Mouse (Mus musculus) MEL (cell line): Measurements from ENCODE around the gene Marveld2. TPM values are rescaled to one million over a fixed set of nuclear protein-coding genes. Genes with fewer than 3 reads are reported as not detected.

Source experiments
- DNase-seq: peaks from one replicate; pipeline ENCODE4 v3.0.0; 2011; ENCODE audit warnings: low read depth, low spot score
- H3K27ac ChIP-seq: 2 replicates; pipeline ENCODE4 v1.5.1; 2012; ENCODE audit warnings: low read depth, mild to moderate bottlenecking, control low read depth, low read length, moderate library complexity; ENCODE audit not compliant: control insufficient read depth
- H3K27me3 ChIP-seq, 2 experiments: fragments of 150-350 bp in 1 of 2; sonication (generic) in 1 of 2; 2 replicates each; pipeline ENCODE4 v1.6.1; 2012; ENCODE audit warnings: low read length in 2 of 2, mild to moderate bottlenecking in 2 of 2, improper control_type of control experiment in 1 of 2, moderate library complexity in 1 of 2; ENCODE audit not compliant: insufficient read depth in 2 of 2, control insufficient read depth in 1 of 2
- H3K36me3 ChIP-seq, 2 experiments: 2 replicates each; pipeline ENCODE4 v1.6.1; 2012 to 2014; ENCODE audit warnings: low read length in 2 of 2, improper control_type of control experiment in 1 of 2, inconsistent platforms in 1 of 2, mild to moderate bottlenecking in 1 of 2; ENCODE audit not compliant: insufficient read depth in 2 of 2, control insufficient read depth in 1 of 2
- H3K4me1 ChIP-seq, 2 experiments: fragments of 150-350 bp in 1 of 2; sonication (generic) in 1 of 2; 2 replicates each; pipeline ENCODE4 v1.6.1; 2012; ENCODE audit warnings: low read length in 2 of 2, improper control_type of control experiment in 1 of 2, mild to moderate bottlenecking in 1 of 2; ENCODE audit not compliant: insufficient read depth in 2 of 2, control insufficient read depth in 1 of 2
- H3K4me3 ChIP-seq, 2 experiments: fragments of 150-350 bp in 1 of 2; sonication (generic) in 1 of 2; 2 replicates each; pipeline ENCODE4 v1.5.1; 2012; ENCODE audit warnings: low read depth in 2 of 2, low read length in 2 of 2, mild to moderate bottlenecking in 2 of 2, moderate library complexity in 2 of 2, control low read depth in 1 of 2, improper control_type of control experiment in 1 of 2; ENCODE audit not compliant: control insufficient read depth in 1 of 2, insufficient read depth in 1 of 2
- H3K79me2 ChIP-seq: 2 replicates; pipeline ENCODE4 v1.6.1; 2012; ENCODE audit warnings: mild to moderate bottlenecking, low read length, moderate library complexity; ENCODE audit not compliant: control insufficient read depth, poor library complexity, insufficient read depth
- H3K9ac ChIP-seq: 2 replicates; pipeline ENCODE4 v1.6.1; 2012; ENCODE audit warnings: low read depth, mild to moderate bottlenecking, control low read depth, low read length, moderate library complexity; ENCODE audit not compliant: control insufficient read depth, poor library complexity, severe bottlenecking
- H3K9me3 ChIP-seq: fragments of 150-350 bp; sonication (generic); replicated peaks from 2 replicates; pipeline ENCODE4 v1.6.1; 2012; ENCODE audit warnings: mild to moderate bottlenecking, low read length, improper control_type of control experiment, moderate library complexity; ENCODE audit not compliant: insufficient read depth
- CHD2 ChIP-seq: IDR thresholded peaks from 2 replicates; pipeline ENCODE4 v1.6.1; 2011; ENCODE audit warnings: low read length, improper control_type of control experiment
- CTCF ChIP-seq, 3 experiments: IDR thresholded peaks in 2 of 3; conservative IDR thresholded peaks in 1 of 3; 2 replicates each; pipeline ENCODE4 v1.5.1; 2011 to 2012; ENCODE audit warnings: low read length in 3 of 3, low read depth in 2 of 3, mild to moderate bottlenecking in 2 of 3, improper control_type of control experiment in 1 of 3, inconsistent platforms in 1 of 3, mixed read lengths in 1 of 3, moderate library complexity in 1 of 3; ENCODE audit not compliant: control insufficient read depth in 1 of 3, insufficient read depth in 1 of 3, poor library complexity in 1 of 3, severe bottlenecking in 1 of 3
- ELF1 ChIP-seq: IDR thresholded peaks from 2 replicates; pipeline ENCODE4 v1.6.1; 2014; ENCODE audit warnings: low read depth, mild to moderate bottlenecking, inconsistent platforms, low read length, improper control_type of control experiment, moderate library complexity
- EP300 ChIP-seq, 2 experiments: IDR thresholded peaks; 2 replicates each; pipeline ENCODE4 v1.6.1; 2011; ENCODE audit warnings: improper control_type of control experiment in 2 of 2, low read length in 2 of 2, low read depth in 1 of 2, mild to moderate bottlenecking in 1 of 2
- GABPA ChIP-seq: IDR thresholded peaks from 2 replicates; pipeline ENCODE4 v1.6.1; 2012; ENCODE audit warnings: low read depth, mild to moderate bottlenecking, inconsistent platforms, low read length, improper control_type of control experiment, moderate library complexity
- GATA1 ChIP-seq: IDR thresholded peaks from 2 replicates; pipeline ENCODE4 v1.6.1; 2011; ENCODE audit warnings: low read depth, low read length, improper control_type of control experiment
- JUND ChIP-seq: IDR thresholded peaks from 2 replicates; pipeline ENCODE4 v1.6.1; 2011; ENCODE audit warnings: low read depth, mild to moderate bottlenecking, improper control_type of control experiment, low read length
- KAT2A ChIP-seq: conservative IDR thresholded peaks from 2 replicates; pipeline ENCODE4 v1.6.1; 2012; ENCODE audit warnings: low read depth, low read length, improper control_type of control experiment, inconsistent platforms
- MAFK ChIP-seq: IDR thresholded peaks from 2 replicates; pipeline ENCODE4 v1.6.1; 2011; ENCODE audit warnings: low read depth, mild to moderate bottlenecking, low read length, improper control_type of control experiment, borderline replicate concordance
- MEF2A ChIP-seq: IDR thresholded peaks from 2 replicates; pipeline ENCODE4 v1.6.1; 2014; ENCODE audit warnings: low read depth, mild to moderate bottlenecking, inconsistent platforms, low read length, improper control_type of control experiment; ENCODE audit not compliant: poor library complexity, insufficient replicate concordance, severe bottlenecking; ENCODE audit errors: extremely low read depth
- MXI1 ChIP-seq: IDR thresholded peaks from 2 replicates; pipeline ENCODE4 v1.6.1; 2011; ENCODE audit warnings: mild to moderate bottlenecking, low read depth, low read length, improper control_type of control experiment
- MYB ChIP-seq: IDR thresholded peaks from 2 replicates; pipeline ENCODE4 v1.6.1; 2011; ENCODE audit warnings: mild to moderate bottlenecking, low read depth, low read length, improper control_type of control experiment
- NRF1 ChIP-seq: IDR thresholded peaks from 2 replicates; pipeline ENCODE4 v1.6.1; 2014; ENCODE audit warnings: low read depth, mild to moderate bottlenecking, inconsistent platforms, low read length, improper control_type of control experiment, moderate library complexity; ENCODE audit not compliant: poor library complexity, insufficient read depth, severe bottlenecking
- POLR2AphosphoS2 ChIP-seq: IDR thresholded peaks from 2 replicates; pipeline ENCODE4 v1.6.1; 2011; ENCODE audit warnings: low read length, improper control_type of control experiment
- POLR2AphosphoS5 ChIP-seq: IDR thresholded peaks from 2 replicates; pipeline ENCODE4 v1.6.1; 2012; ENCODE audit warnings: low read depth, borderline replicate concordance, mild to moderate bottlenecking, inconsistent platforms, low read length, moderate library complexity, mixed read lengths
- RAD21 ChIP-seq: IDR thresholded peaks from 2 replicates; pipeline ENCODE4 v1.6.1; 2011; ENCODE audit warnings: mild to moderate bottlenecking, low read depth, low read length, improper control_type of control experiment
- RCOR1 ChIP-seq: IDR thresholded peaks from 2 replicates; pipeline ENCODE4 v1.6.1; 2012; ENCODE audit warnings: low read depth, mild to moderate bottlenecking, inconsistent platforms, low read length, improper control_type of control experiment
- SIN3A ChIP-seq: IDR thresholded peaks from 2 replicates; pipeline ENCODE4 v1.6.1; 2012; ENCODE audit warnings: low read length, improper control_type of control experiment, inconsistent platforms
- TBP ChIP-seq: IDR thresholded peaks from 2 replicates; pipeline ENCODE4 v1.8.0; 2011; ENCODE audit warnings: low read depth, low read length, improper control_type of control experiment
- UBTF ChIP-seq: IDR thresholded peaks from 2 replicates; pipeline ENCODE4 v1.6.1; 2012; ENCODE audit warnings: low read depth, mild to moderate bottlenecking, inconsistent platforms, low read length, improper control_type of control experiment, moderate library complexity, borderline replicate concordance; ENCODE audit not compliant: insufficient read depth
- USF1 ChIP-seq: IDR thresholded peaks from 2 replicates; pipeline ENCODE4 v1.6.1; 2014; ENCODE audit warnings: low read depth, mild to moderate bottlenecking, inconsistent platforms, low read length, improper control_type of control experiment, moderate library complexity
- ZC3H11A ChIP-seq: IDR thresholded peaks from 2 replicates; pipeline ENCODE4 v1.6.1; 2012; ENCODE audit warnings: low read depth, mild to moderate bottlenecking, inconsistent platforms, low read length, improper control_type of control experiment
- ZKSCAN1 ChIP-seq: IDR thresholded peaks from 2 replicates; pipeline ENCODE4 v1.6.1; 2012; ENCODE audit warnings: low read depth, mild to moderate bottlenecking, inconsistent platforms, low read length, improper control_type of control experiment, moderate library complexity
- ZMIZ1 ChIP-seq: IDR thresholded peaks from 2 replicates; pipeline ENCODE4 v1.6.1; 2012; ENCODE audit warnings: low read depth, mild to moderate bottlenecking, inconsistent platforms, low read length, improper control_type of control experiment, moderate library complexity
- polyA plus RNA-seq, 2 experiments: library from polyadenylated mRNA; stranded (reverse) in 1 of 2; unstranded in 1 of 2; fragments of >175 nt in 1 of 2; fragments of >200 nt in 1 of 2; gene quantifications; 2 replicates each; pipeline versions ENCODE4 v1.2.1 to v1.2.4; 2012; ENCODE audit warnings: low replicate concordance in 2 of 2, low read depth in 1 of 2; ENCODE audit not compliant: insufficient read length in 2 of 2, insufficient read depth in 1 of 2, missing spikeins in 1 of 2
- total RNA-seq: library from RNA; depleted of rRNA; stranded (reverse); fragments of 300-350 nt; gene quantifications from 2 replicates; pipeline ENCODE4 v1.2.3, GENCODE M21; 2012

Marveld2 gene
- total and polyA plus RNA-seq, 3 experiments, result not detected

DNA sequence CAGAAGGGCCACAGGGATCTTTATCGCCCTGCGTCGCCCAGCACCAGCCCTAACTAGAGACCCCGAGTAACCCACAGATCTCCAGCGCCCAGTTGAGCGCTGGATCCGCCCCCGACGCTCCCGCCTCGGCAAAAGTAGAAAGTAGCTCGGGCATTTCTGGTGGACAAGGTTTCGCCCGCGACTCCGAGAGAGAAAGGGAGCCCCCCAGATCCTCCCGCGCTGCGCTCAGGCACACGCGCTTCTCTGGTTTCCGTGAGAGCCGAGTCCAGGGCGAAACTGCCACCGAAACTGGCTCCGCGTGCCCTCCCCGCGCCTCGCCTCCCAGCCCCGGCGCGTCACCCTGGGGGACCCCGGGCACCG is 64.8 kb downstream of the Marveld2 start:
- Histone ChIP-seq H3K27ac (no peak overlapping the region), H3K9me3 (no peaks in the 10 kb centered on the region), H3K9ac (no peak overlapping the region), H3K4me3 (no peak overlapping the region), H3K27me3 (no peaks in the 10 kb centered on the region), H3K4me1 (no peaks in the 10 kb centered on the region), H3K79me2 (no peaks in the 10 kb centered on the region), H3K36me3 (no peaks in the 10 kb centered on the region)
- no peak for TF ChIP-seq MEF2A
- TF ChIP-seq USF1, result no peak
- no peak for TF ChIP-seq EP300 (IDR thresholded peaks at IDR 0.05; ENCODE audit: low read depth in 1 of 2, low read length in 2 of 2)
- TF ChIP-seq GATA1, result no peak
- TF ChIP-seq TBP, result no peak
- TF ChIP-seq MYB, result no peak
- no peak for TF ChIP-seq ZMIZ1
- no peak for TF ChIP-seq MAFK
- TF ChIP-seq SIN3A, result no peak
- TF ChIP-seq ZKSCAN1, result no peak
- TF ChIP-seq GABPA, result no peak
- TF ChIP-seq NRF1, result no peak
- no peak for TF ChIP-seq ZC3H11A
- no peak for TF ChIP-seq CHD2
- TF ChIP-seq JUND, result no peak
- TF ChIP-seq UBTF, result no peak
- no peak for TF ChIP-seq POLR2AphosphoS2
- DNase-seq, result no peak

DNA sequence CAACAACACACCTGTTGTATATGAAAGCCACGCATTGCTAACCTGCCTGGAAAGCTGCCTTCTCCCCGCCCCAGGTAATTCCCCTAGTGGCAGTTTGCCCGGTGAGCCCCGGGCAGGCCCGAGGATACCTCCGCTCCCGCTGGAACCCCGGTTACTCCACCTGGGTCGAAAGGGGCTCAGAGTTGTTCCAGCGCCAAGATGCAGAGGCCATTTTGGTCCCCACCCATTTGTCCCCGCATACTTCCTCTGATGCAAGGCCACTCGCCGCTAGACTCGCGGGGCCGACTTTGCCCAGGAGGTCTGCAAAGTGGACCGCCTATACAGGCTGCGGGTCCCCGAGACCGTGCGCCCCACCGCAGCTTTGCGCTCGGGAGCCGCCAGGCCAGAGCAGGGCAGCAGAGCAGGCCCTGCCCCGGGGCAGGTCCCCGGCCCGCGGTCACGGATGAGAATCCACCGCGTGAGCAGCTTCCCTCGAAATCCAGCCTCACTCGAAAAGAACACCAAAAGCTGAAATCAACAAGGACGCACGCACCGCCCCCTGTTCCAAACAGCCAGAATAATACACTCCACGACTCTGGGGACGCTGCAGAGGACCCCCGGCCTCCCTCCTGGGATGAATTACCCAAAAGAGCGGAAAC is 65.3 kb downstream of the Marveld2 start:
- Histone ChIP-seq H3K4me1 (no peaks in the 10 kb centered on the region), H3K4me3 (no peak overlapping the region), H3K9ac (no peak overlapping the region), H3K27me3 (no peaks in the 10 kb centered on the region; a peak in 1 of 4 replicates), H3K9me3 (no peaks in the 10 kb centered on the region), H3K27ac (no peak overlapping the region), H3K79me2 (no peaks in the 10 kb centered on the region), H3K36me3 (no peaks in the 10 kb centered on the region)
- TF ChIP-seq POLR2AphosphoS5, result no peak
- TF ChIP-seq MXI1, result no peak
- TF ChIP-seq POLR2AphosphoS2, result no peak
- no peak for TF ChIP-seq ZKSCAN1
- no peak for TF ChIP-seq RAD21
- no peak for TF ChIP-seq ELF1
- no peak for TF ChIP-seq RCOR1
- no peak for TF ChIP-seq TBP
- TF ChIP-seq NRF1, result no peak
- TF ChIP-seq KAT2A, result no peak
- no peak for TF ChIP-seq CTCF (IDR thresholded peaks at IDR 0.05 in 2 of 3, conservative IDR thresholded peaks at IDR 0.05 in 1 of 3; ENCODE audit: control insufficient read depth in 1 of 3, insufficient read depth in 1 of 3, low read depth in 2 of 3, low read length in 3 of 3, poor library complexity in 1 of 3, severe bottlenecking in 1 of 3)
- DNase-seq, result no peak
